Mouse (Mus musculus): ENCODE measurements around the gene Smg1. TPM values are rescaled to one million over a fixed set of nuclear protein-coding genes. Genes with fewer than 3 reads are reported as not detected.

Gene Smg1
- polyA plus RNA-seq, 1 experiment from 2014 or later, result 5.1 TPM

Other genes starting within 250 kb of the Smg1 start
- gene Rps15a, start 127.5 kb downstream of the Smg1 start, polyA plus RNA-seq (2015; fragmentation: Nextera tagmentation; extraction: Ambion mirVana), result 351 and 403 TPM in 2 replicates
- gene Arl6ip1, start 114.0 kb downstream of the Smg1 start, polyA plus RNA-seq (2015; fragmentation: Nextera tagmentation; extraction: Ambion mirVana), result 283 and 300 TPM in 2 replicates
- gene Syt17, start 204.6 kb upstream of the Smg1 start, polyA plus RNA-seq (2015; fragmentation: Nextera tagmentation; extraction: Ambion mirVana), result 0.23 and 0.24 TPM in 2 replicates
- 0.96 and 1.0 TPM in 2 replicates for gene Itpripl2, start 248.3 kb upstream of the Smg1 start, polyA plus RNA-seq (2015; fragmentation: Nextera tagmentation; extraction: Ambion mirVana)